Mouse (Mus musculus) lung, adult 2 months (tissue): ENCODE results near the gene Nhsl1.

ENCODE experiments used
- CTCF ChIP-seq: fragments of 200-500 bp; IDR thresholded peaks from 2 replicates; pipeline ENCODE4 v1.5.1; 2011; ENCODE audit warnings: mild to moderate bottlenecking, low read length, control low read depth; ENCODE audit not compliant: insufficient read depth
- POLR2A ChIP-seq: fragments of 200-500 bp; IDR thresholded peaks from 2 replicates; pipeline ENCODE4 v1.6.1; 2011; ENCODE audit warnings: low read depth, mild to moderate bottlenecking, control low read depth, low read length, borderline replicate concordance; ENCODE audit errors: extremely low read depth

- TF ChIP-seq CTCF (no peak), POLR2A (no peak)
Measured at GRCm38 (mm10) chr10:18420259-18421000, 101.6 kb downstream of the Nhsl1 start.
